ENCODE assay signal across 15 mouse cellular contexts in genomic region chr1:191878518-191878921, GRCm38 (mm10). TPM values are rescaled to one million over a fixed set of nuclear protein-coding genes. Genes with fewer than 3 reads are reported as not detected.
DNase-seq lines count a peak whose midpoint lies in the region; ATAC-seq and TF ChIP-seq lines count a peak whose summit lies in the region.
"Had no signal": no experiment of that assay in that cellular context is flagged by ENCODE, and none has a peak within 500 bp of the region (broad histone marks: within the 10 kb centered on the region; RNA-seq: fewer than 3 reads in every experiment).

No protein-coding gene starts in this region.

- H3K4me1 ChIP-seq in liver, adult 2 months (ENCODE audit: control insufficient read depth, insufficient read depth, low read length): peaks cover 21% of the 10 kb centered on the region
- peaks cover 92% of the 10 kb centered on the region for H3K4me1 ChIP-seq in liver, embryonic 12.5 days
- H3K4me1 ChIP-seq in heart, embryonic 12.5 days (replicated peaks): peaks cover 65% of the 10 kb centered on the region

- no peaks in the 10 kb centered on the region for H3K36me3 ChIP-seq in liver, adult 2 months (ENCODE audit: control insufficient read depth, insufficient read depth, low read length)
- no peaks in the 10 kb centered on the region for H3K36me3 ChIP-seq in liver, embryonic 12.5 days
- H3K36me3 ChIP-seq in heart, embryonic 12.5 days: no peaks in the 10 kb centered on the region

- H3K27ac ChIP-seq in liver, adult 2 months (replicated peaks; ENCODE audit: insufficient read depth, low read depth, low read length): no peak overlapping the region
- no peak overlapping the region for H3K27ac ChIP-seq in liver, embryonic 12.5 days
- H3K27ac ChIP-seq in heart, embryonic 12.5 days (ENCODE audit: poor library complexity, severe bottlenecking): peak overlapping the region; percentile 53

- no peak for TF ChIP-seq POLR2A in liver, adult 2 months (IDR thresholded peaks at IDR 0.05; ENCODE audit: extremely low read depth, insufficient read depth, low read length)

- DNase-seq in frontal cortex, postnatal 25 days (ENCODE audit: low spot score in 2 of 2): no peak
- DNase-seq in liver, adult 2 months (ENCODE audit: extremely low read depth, low read depth, low spot score): peak; percentile 48
- DNase-seq in Muller cell, postnatal 12 days (ENCODE audit: inconsistent ontology term): peak; percentile 83
- DNase-seq in right cerebral cortex, adult 2 months (ENCODE audit: low spot score in 2 of 2): no peak
- DNase-seq in kidney, postnatal 25 days: no peak
- DNase-seq: adrenal gland, adult 8-10 months; gastrocnemius, postnatal 14 days; kidney, postnatal 36 days; lung, adult 18-20 months; right cerebral cortex, postnatal 4 days had no signal

- H3K79me2 ChIP-seq in liver, adult 2 months (ENCODE audit: control insufficient read depth, insufficient read depth, low read length): no peaks in the 10 kb centered on the region

- WGBS in liver, adult 2 months: 65% methylated on average over 4 of the region's 4 CpGs
- 64% methylated on average over 4 of the region's 4 CpGs for WGBS in liver, embryonic 12.5 days (ENCODE audit: insufficient replicate concordance)
- 36% methylated on average over 4 of the region's 4 CpGs for WGBS in heart, embryonic 12.5 days

- TF ChIP-seq CTCF in liver, adult 2 months (IDR thresholded peaks at IDR 0.05; ENCODE audit: low read depth, low read length): no peak

- no peaks in the 10 kb centered on the region for H3K9me3 ChIP-seq in liver, embryonic 12.5 days (replicated peaks)
- 0 out of 2 replicates have a peak, but pooled peaks cover 3% of the 10 kb centered on the region for H3K9me3 ChIP-seq in heart, embryonic 12.5 days (replicated peaks)

- ATAC-seq in frontal cortex, adult (ENCODE audit: low TSS enrichment): 0 out of 2 replicates have a peak, but pooled peaks have one; percentile 41
- no peak for ATAC-seq in liver, embryonic 12.5 days
- no peak for ATAC-seq in heart, embryonic 12.5 days (ENCODE audit: insufficient number of reproducible peaks, low FRiP score)
- ATAC-seq: intestine, embryonic 16.5 days had no signal

- no peaks in the 10 kb centered on the region for H3K27me3 ChIP-seq in liver, adult 2 months (ENCODE audit: control insufficient read depth, insufficient read depth, low read length)
- peaks cover 49% of the 10 kb centered on the region for H3K27me3 ChIP-seq in liver, embryonic 12.5 days (replicated peaks)
- no peaks in the 10 kb centered on the region for H3K27me3 ChIP-seq in heart, embryonic 12.5 days (replicated peaks)

- H3K9ac ChIP-seq in liver, adult 2 months (ENCODE audit: low read depth, low read length): no peak overlapping the region
- no peak overlapping the region for H3K9ac ChIP-seq in liver, embryonic 12.5 days
- H3K9ac ChIP-seq in heart, embryonic 12.5 days: no peak overlapping the region

- H3K4me3 ChIP-seq in liver, adult 2 months (ENCODE audit: insufficient read depth, low read depth, low read length): no peak overlapping the region
- H3K4me3 ChIP-seq in liver, embryonic 12.5 days: no peak overlapping the region
- H3K4me3 ChIP-seq in heart, embryonic 12.5 days: no peak overlapping the region
- H3K4me3 ChIP-seq: myocyte had no signal

- H3K4me2 ChIP-seq in liver, embryonic 12.5 days: no peak overlapping the region
- no peak overlapping the region for H3K4me2 ChIP-seq in heart, embryonic 12.5 days

RNA-seq across cellular contexts. Expression of gene Slc30a1, which starts 28.0 kb away (rescaled TPM):
- total RNA-seq in liver, adult 2 months (2014; rRNA removed): 22.6 and 24.4 TPM in 2 replicates
- 11.3 and 13.6 TPM in 2 replicates for polyA plus RNA-seq in liver, adult 2 months (2012; rRNA removed)
- 6.0 and 7.2 TPM in 2 replicates for polyA plus RNA-seq in liver, embryonic 12.5 days (2016; fragmentation: Nextera tagmentation; extraction: Ambion mirVana)
- polyA plus RNA-seq in heart, embryonic 12.5 days (2016; fragmentation: Nextera tagmentation; extraction: Ambion mirVana): 4.8 and 5.0 TPM in 2 replicates

RNA-seq across cellular contexts. Expression of gene Nek2, which starts 57.3 kb away (rescaled TPM):
- total RNA-seq in liver, adult 2 months (2014; rRNA removed): 0.46 and 2.8 TPM in 2 replicates
- polyA plus RNA-seq in liver, adult 2 months (2012; rRNA removed): 0.28 and 0.45 TPM in 2 replicates
- 49.4 and 51.0 TPM in 2 replicates for polyA plus RNA-seq in liver, embryonic 12.5 days (2016; fragmentation: Nextera tagmentation; extraction: Ambion mirVana)
- polyA plus RNA-seq in heart, embryonic 12.5 days (2016; fragmentation: Nextera tagmentation; extraction: Ambion mirVana): 37.9 and 39.5 TPM in 2 replicates

Comparison
In these comparisons a context has a peak if more than half of its experiments do, and no peak if none do; other contexts are left out.
1. RNA of gene Nek2, which starts 57.3 kb away (polyA plus RNA-seq): 49.4 to 51.0 TPM in liver, embryonic 12.5 days and 37.9 to 39.5 TPM in heart, embryonic 12.5 days; 0.28 to 0.45 TPM in liver, adult 2 months; every median in the first group is over 10 times any median in the second.
2. DNase-seq: peak in liver, adult 2 months (single experiment) and Muller cell, postnatal 12 days (single experiment); none in frontal cortex, postnatal 25 days (0 of 2), right cerebral cortex, adult 2 months (0 of 2) and kidney, postnatal 25 days (0 of 2).